Mouse (Mus musculus): Measurements from ENCODE around the gene Mki67. TPM values are rescaled to one million over a fixed set of nuclear protein-coding genes. Genes with fewer than 3 reads are reported as not detected.

Mki67 gene
- total and polyA plus RNA-seq, 3 experiments = 22.4 to 924 (median 272) TPM

GRCm38 (mm10) chr7:135650061-135650460, 66.1 kb downstream of the Mki67 start:
- H3K9me3 ChIP-seq (replicated peaks) = peaks cover 11% of the 10 kb centered on the region
- peaks cover 26% of the 10 kb centered on the region for H3K4me1 ChIP-seq (ENCODE audit: insufficient read depth, low read depth, low read length)
- no peak for DNase-seq (ENCODE audit: low spot score)
- H3K27me3 ChIP-seq (ENCODE audit: insufficient read depth, low read length) = no peaks in the 10 kb centered on the region
- ATAC-seq (ENCODE audit: extremely low read depth, insufficient number of reproducible peaks, low FRiP score, poor library complexity, severe bottlenecking) = no peak
- no peak for TF ChIP-seq CTCF (IDR thresholded peaks at IDR 0.05; ENCODE audit: low read depth, low read length)
- no peak for TF ChIP-seq TAL1 (conservative IDR thresholded peaks at IDR 0.05; ENCODE audit: low read depth, low read length)
- no peak overlapping the region for H3K4me3 ChIP-seq (ENCODE audit: low read depth, low read length)
- peaks cover 100% of the 10 kb centered on the region for H3K36me3 ChIP-seq (replicated peaks)

GRCm38 (mm10) chr7:135649306-135649705, 66.9 kb downstream of the Mki67 start:
- Histone ChIP-seq H3K9me3 (replicated peaks) (peaks cover 11% of the 10 kb centered on the region), H3K27me3 (ENCODE audit: insufficient read depth, low read length) (no peaks in the 10 kb centered on the region), H3K4me1 (ENCODE audit: insufficient read depth, low read depth, low read length) (peaks cover 22% of the 10 kb centered on the region), H3K36me3 (replicated peaks) (peaks cover 100% of the 10 kb centered on the region), H3K4me3 (ENCODE audit: low read depth, low read length) (no peak overlapping the region)
- DNase-seq (ENCODE audit: low spot score) = no peak
- TF ChIP-seq TAL1 (conservative IDR thresholded peaks at IDR 0.05; ENCODE audit: low read depth, low read length) (no peak), GATA1 (IDR thresholded peaks at IDR 0.05; ENCODE audit: borderline replicate concordance, low read length) (no peak), GATA2 (IDR thresholded peaks at IDR 0.05; ENCODE audit: borderline replicate concordance, low read depth, low read length) (no peak), POLR2AphosphoS5 (IDR thresholded peaks at IDR 0.05; ENCODE audit: insufficient replicate concordance, low read depth, low read length) (no peak), CTCF (IDR thresholded peaks at IDR 0.05; ENCODE audit: low read depth, low read length) (no peak)
- ATAC-seq (ENCODE audit: extremely low read depth, insufficient number of reproducible peaks, low FRiP score, poor library complexity, severe bottlenecking) = no peak

DNA sequence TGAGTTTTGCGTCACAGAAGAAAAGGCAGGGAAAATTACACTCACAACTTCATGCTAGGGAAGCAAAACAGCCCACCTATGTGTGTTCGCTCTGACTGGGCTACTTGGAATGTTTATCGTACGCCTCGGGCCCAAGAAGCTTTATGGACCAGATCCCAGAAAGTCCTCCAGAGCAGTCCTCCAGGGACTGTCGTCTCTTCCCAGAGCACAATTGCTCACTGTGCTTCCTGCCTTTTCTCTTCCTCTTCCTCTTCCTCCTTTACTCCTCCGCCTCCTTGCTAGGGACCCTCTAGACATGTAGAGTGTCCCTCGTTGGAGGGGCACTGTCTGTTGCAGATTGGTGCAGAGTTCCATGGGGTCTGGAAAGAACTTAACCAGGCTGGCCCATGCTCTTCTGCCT, 67.3 kb downstream of the Mki67 start:
- peaks cover 11% of the 10 kb centered on the region for H3K9me3 ChIP-seq (replicated peaks)
- H3K27me3 ChIP-seq (ENCODE audit: insufficient read depth, low read length) = no peaks in the 10 kb centered on the region
- TF ChIP-seq CTCF (IDR thresholded peaks at IDR 0.05; ENCODE audit: low read depth, low read length) (no peak), TAL1 (conservative IDR thresholded peaks at IDR 0.05; ENCODE audit: low read depth, low read length) (no peak), GATA1 (IDR thresholded peaks at IDR 0.05; ENCODE audit: borderline replicate concordance, low read length) (no peak), POLR2AphosphoS5 (IDR thresholded peaks at IDR 0.05; ENCODE audit: insufficient replicate concordance, low read depth, low read length) (no peak), GATA2 (IDR thresholded peaks at IDR 0.05; ENCODE audit: borderline replicate concordance, low read depth, low read length) (no peak)
- no peak overlapping the region for H3K4me3 ChIP-seq (ENCODE audit: low read depth, low read length)
- DNase-seq (ENCODE audit: low spot score) = no peak
- no peak for ATAC-seq (ENCODE audit: extremely low read depth, insufficient number of reproducible peaks, low FRiP score, poor library complexity, severe bottlenecking)
- H3K4me1 ChIP-seq (ENCODE audit: insufficient read depth, low read depth, low read length) = peaks cover 19% of the 10 kb centered on the region
- H3K36me3 ChIP-seq (replicated peaks) = peaks cover 100% of the 10 kb centered on the region

GRCm38 (mm10) chr7:135646976-135647375, 69.2 kb downstream of the Mki67 start:
- DNase-seq (ENCODE audit: low spot score) (no peak), ATAC-seq (ENCODE audit: extremely low read depth, insufficient number of reproducible peaks, low FRiP score, poor library complexity, severe bottlenecking) (no peak)
- Histone ChIP-seq H3K36me3 (replicated peaks) (peaks cover 100% of the 10 kb centered on the region), H3K4me1 (ENCODE audit: insufficient read depth, low read depth, low read length) (peaks cover 26% of the 10 kb centered on the region), H3K9me3 (replicated peaks) (peaks cover 11% of the 10 kb centered on the region), H3K27me3 (ENCODE audit: insufficient read depth, low read length) (no peaks in the 10 kb centered on the region), H3K4me3 (ENCODE audit: low read depth, low read length) (no peak overlapping the region)
- TF ChIP-seq CTCF (IDR thresholded peaks at IDR 0.05; ENCODE audit: low read depth, low read length) (no peak), POLR2AphosphoS5 (IDR thresholded peaks at IDR 0.05; ENCODE audit: insufficient replicate concordance, low read depth, low read length) (no peak), GATA2 (IDR thresholded peaks at IDR 0.05; ENCODE audit: borderline replicate concordance, low read depth, low read length) (no peak), TAL1 (conservative IDR thresholded peaks at IDR 0.05; ENCODE audit: low read depth, low read length) (no peak), GATA1 (IDR thresholded peaks at IDR 0.05; ENCODE audit: borderline replicate concordance, low read length) (no peak)

GRCm38 (mm10) chr7:135644452-135644851, 71.7 kb downstream of the Mki67 start:
- TF ChIP-seq CTCF (IDR thresholded peaks at IDR 0.05; ENCODE audit: low read depth, low read length) (no peak), GATA2 (IDR thresholded peaks at IDR 0.05; ENCODE audit: borderline replicate concordance, low read depth, low read length) (no peak), POLR2AphosphoS5 (IDR thresholded peaks at IDR 0.05; ENCODE audit: insufficient replicate concordance, low read depth, low read length) (no peak), TAL1 (conservative IDR thresholded peaks at IDR 0.05; ENCODE audit: low read depth, low read length) (no peak), GATA1 (IDR thresholded peaks at IDR 0.05; ENCODE audit: borderline replicate concordance, low read length) (no peak)
- Histone ChIP-seq H3K27me3 (ENCODE audit: insufficient read depth, low read length) (no peaks in the 10 kb centered on the region), H3K4me1 (ENCODE audit: insufficient read depth, low read depth, low read length) (peaks cover 39% of the 10 kb centered on the region), H3K36me3 (replicated peaks) (peaks cover 96% of the 10 kb centered on the region), H3K9me3 (replicated peaks) (peaks cover 11% of the 10 kb centered on the region), H3K4me3 (ENCODE audit: low read depth, low read length) (no peak overlapping the region)
- no peak for DNase-seq (ENCODE audit: low spot score)
- no peak for ATAC-seq (ENCODE audit: extremely low read depth, insufficient number of reproducible peaks, low FRiP score, poor library complexity, severe bottlenecking)

GRCm38 (mm10) chr7:135641698-135642507, 74.3 kb downstream of the Mki67 start:
- ATAC-seq (ENCODE audit: extremely low read depth, insufficient number of reproducible peaks, low FRiP score, poor library complexity, severe bottlenecking) (no peak; the same call in 1 of the 2 replicates), DNase-seq (ENCODE audit: low spot score) (peak; percentile 20)
- H3K9me3 ChIP-seq (replicated peaks) = peaks cover 5% of the 10 kb centered on the region
- peak; percentile 50 for TF ChIP-seq CTCF (IDR thresholded peaks at IDR 0.05; ENCODE audit: low read depth, low read length)
- TF ChIP-seq GATA2 (IDR thresholded peaks at IDR 0.05; ENCODE audit: borderline replicate concordance, low read depth, low read length) = no peak
- no peak overlapping the region for H3K4me3 ChIP-seq (ENCODE audit: low read depth, low read length)
- no peaks in the 10 kb centered on the region for H3K27me3 ChIP-seq (ENCODE audit: insufficient read depth, low read length)
- H3K4me1 ChIP-seq (ENCODE audit: insufficient read depth, low read depth, low read length) = peaks cover 52% of the 10 kb centered on the region
- H3K36me3 ChIP-seq (replicated peaks) = peaks cover 95% of the 10 kb centered on the region

Other genes with a start within 250 kb of the Mki67 start
- gene Clrn3, start 187.7 kb downstream of the Mki67 start, total RNA-seq (2014; fragmentation: Nextera tagmentation) = not detected in 2 replicates
- 0.06 and 0.11 TPM in 2 replicates for gene Clrn3, start 187.7 kb downstream of the Mki67 start, total RNA-seq (2017)
- gene Clrn3, start 187.7 kb downstream of the Mki67 start, polyA plus RNA-seq (2012) = not detected in 2 replicates
- gene Ptpre, start 178.9 kb downstream of the Mki67 start, total RNA-seq (2014; fragmentation: Nextera tagmentation) = 154 and 161 TPM in 2 replicates
- gene Ptpre, start 178.9 kb downstream of the Mki67 start, total RNA-seq (2017) = 109 and 119 TPM in 2 replicates
- gene Ptpre, start 178.9 kb downstream of the Mki67 start, polyA plus RNA-seq (2012) = 30.5 and 31.4 TPM in 2 replicates

All from G1E (cell line).